Mouse (Mus musculus) midbrain, embryonic 10.5 days (tissue): Measurements from ENCODE around the gene Sorbs2. TPM values are rescaled to one million over a fixed set of nuclear protein-coding genes. Genes with fewer than 3 reads are reported as not detected.

Source experiments
- DNase-seq: peaks from one replicate; pipeline ENCODE4 v3.0.0-alpha.2; 2017; ENCODE audit warnings: low spot score
- H3K27ac ChIP-seq: fragments of 300-500 bp; sonication (generic); replicated peaks from 2 replicates; pipeline ENCODE4 v1.5.1; 2016; ENCODE audit warnings: mild to moderate bottlenecking
- H3K27me3 ChIP-seq: fragments of 300-500 bp; sonication (generic); 2 replicates; pipeline ENCODE4 v1.6.1; 2016; ENCODE audit warnings: low read depth, mild to moderate bottlenecking; ENCODE audit not compliant: poor library complexity, severe bottlenecking
- H3K36me3 ChIP-seq: fragments of 300-500 bp; sonication (generic); 2 replicates; pipeline ENCODE4 v1.6.1; 2016; ENCODE audit warnings: mild to moderate bottlenecking, moderate library complexity
- H3K4me1 ChIP-seq: fragments of 300-500 bp; sonication (generic); 2 replicates; pipeline ENCODE4 v1.6.1; 2016
- H3K4me3 ChIP-seq: fragments of 300-500 bp; sonication (generic); 2 replicates; pipeline ENCODE4 v1.5.1; 2016; ENCODE audit warnings: mild to moderate bottlenecking, moderate library complexity
- H3K9me3 ChIP-seq: fragments of 300-500 bp; sonication (generic); replicated peaks from 2 replicates; pipeline ENCODE4 v1.6.1; 2016; ENCODE audit warnings: mild to moderate bottlenecking
- WGBS: fragments of 180-500 bp; shearing (Covaris S2); methylation state at CpG from one replicate; pipeline ENCODE4 v1.1.7; 2016; 5-methylcytosine and 5-hydroxymethylcytosine counted together
- polyA plus RNA-seq: library from polyadenylated mRNA; unstranded; fragments of >200 nt; fragmentation: Nextera tagmentation; extraction: Ambion mirVana; gene quantifications from 2 replicates; pipeline ENCODE4 v1.2.1, GENCODE M21; 2016

Gene Sorbs2
- polyA plus RNA-seq, 1 experiment from 2014 or later, result 43.8 TPM

GRCm38 (mm10) chr8:45755482-45755881 is 247.9 kb downstream of the Sorbs2 start:
- WGBS, result 93% methylated on average over 9 of the region's 9 CpGs
- Histone ChIP-seq H3K4me3 (no peak overlapping the region), H3K27ac (no peak overlapping the region), H3K9me3 (no peaks in the 10 kb centered on the region), H3K4me1 (peaks cover 4% of the 10 kb centered on the region; the same call in 1 of the 2 replicates), H3K36me3 (peaks cover 36% of the 10 kb centered on the region), H3K27me3 (no peaks in the 10 kb centered on the region)
- DNase-seq, result no peak

- DNase-seq, result no peak
- WGBS, result 94% methylated on average over 7 of the region's 7 CpGs
- Histone ChIP-seq H3K36me3 (peaks cover 38% of the 10 kb centered on the region), H3K4me3 (no peak overlapping the region), H3K4me1 (peaks cover 4% of the 10 kb centered on the region; the same call in 1 of the 2 replicates), H3K9me3 (no peaks in the 10 kb centered on the region), H3K27ac (no peak overlapping the region), H3K27me3 (no peaks in the 10 kb centered on the region)
These were observed 248.4 kb downstream of the Sorbs2 start for GRCm38 (mm10) chr8:45755972-45756371.

- Histone ChIP-seq H3K4me3 (no peak overlapping the region), H3K4me1 (peaks cover 7% of the 10 kb centered on the region), H3K27ac (no peak overlapping the region), H3K9me3 (no peaks in the 10 kb centered on the region), H3K36me3 (peaks cover 35% of the 10 kb centered on the region), H3K27me3 (no peaks in the 10 kb centered on the region)
- no peak for DNase-seq
- 90% methylated on average over 9 of the region's 9 CpGs for WGBS
These were observed 253.0 kb downstream of the Sorbs2 start for GRCm38 (mm10) chr8:45760622-45761021.

GRCm38 (mm10) chr8:45761053-45761452 is 253.5 kb downstream of the Sorbs2 start:
- Histone ChIP-seq H3K4me1 (peaks cover 8% of the 10 kb centered on the region), H3K36me3 (peaks cover 34% of the 10 kb centered on the region), H3K27me3 (no peaks in the 10 kb centered on the region), H3K4me3 (no peak overlapping the region), H3K9me3 (no peaks in the 10 kb centered on the region), H3K27ac (no peak overlapping the region)
- WGBS, result 89% methylated on average over 1 of the region's 1 CpGs
- DNase-seq, result no peak

GRCm38 (mm10) chr8:45762982-45763689 is 255.5 kb downstream of the Sorbs2 start:
- Histone ChIP-seq H3K4me1 (peaks cover 8% of the 10 kb centered on the region), H3K9me3 (no peaks in the 10 kb centered on the region), H3K36me3 (peaks cover 33% of the 10 kb centered on the region), H3K27ac (no peak overlapping the region), H3K4me3 (no peak overlapping the region), H3K27me3 (no peaks in the 10 kb centered on the region)
- no peak for DNase-seq
- 86% methylated on average over 15 of the region's 15 CpGs for WGBS

- H3K36me3 ChIP-seq, result peaks cover 33% of the 10 kb centered on the region
- DNase-seq, result no peak
- no peaks in the 10 kb centered on the region for H3K27me3 ChIP-seq
- 71% methylated on average over 11 of the region's 11 CpGs for WGBS
- peaks cover 8% of the 10 kb centered on the region for H3K4me1 ChIP-seq
- H3K9me3 ChIP-seq, result no peaks in the 10 kb centered on the region
- H3K27ac ChIP-seq, result no peak overlapping the region
- no peak overlapping the region for H3K4me3 ChIP-seq
These were observed 256.2 kb downstream of the Sorbs2 start for GRCm38 (mm10) chr8:45763690-45764342.

- 88% methylated on average over 11 of the region's 11 CpGs for WGBS
- no peak overlapping the region for H3K4me3 ChIP-seq
- no peaks in the 10 kb centered on the region for H3K27me3 ChIP-seq
- H3K4me1 ChIP-seq, result peaks cover 8% of the 10 kb centered on the region
- H3K27ac ChIP-seq, result no peak overlapping the region
- peaks cover 33% of the 10 kb centered on the region for H3K36me3 ChIP-seq
- no peaks in the 10 kb centered on the region for H3K9me3 ChIP-seq
- DNase-seq, result no peak
These were observed 258.6 kb downstream of the Sorbs2 start for GRCm38 (mm10) chr8:45766138-45766537.

- Histone ChIP-seq H3K4me3 (no peak overlapping the region), H3K36me3 (peaks cover 80% of the 10 kb centered on the region), H3K27ac (no peak overlapping the region), H3K9me3 (no peaks in the 10 kb centered on the region; the same call in 1 of the 2 replicates), H3K4me1 (no peaks in the 10 kb centered on the region), H3K27me3 (no peaks in the 10 kb centered on the region)
- no peak for DNase-seq
- WGBS, result 89% methylated on average over 5 of the region's 5 CpGs
These were observed 267.3 kb downstream of the Sorbs2 start for GRCm38 (mm10) chr8:45774841-45775240.

- Histone ChIP-seq H3K27me3 (no peaks in the 10 kb centered on the region), H3K4me1 (no peaks in the 10 kb centered on the region), H3K4me3 (no peak overlapping the region), H3K27ac (no peak overlapping the region), H3K36me3 (peaks cover 73% of the 10 kb centered on the region), H3K9me3 (no peaks in the 10 kb centered on the region; the same call in 1 of the 2 replicates)
- WGBS, result 96% methylated on average over 7 of the region's 7 CpGs
- DNase-seq, result no peak
These were observed 267.9 kb downstream of the Sorbs2 start for GRCm38 (mm10) chr8:45775481-45775880.

GRCm38 (mm10) chr8:45776366-45776765 is 268.8 kb downstream of the Sorbs2 start:
- peaks cover 66% of the 10 kb centered on the region for H3K36me3 ChIP-seq
- H3K4me1 ChIP-seq, result no peaks in the 10 kb centered on the region
- WGBS, result 92% methylated on average over 9 of the region's 9 CpGs
- H3K9me3 ChIP-seq, result no peaks in the 10 kb centered on the region; the same call in 1 of the 2 replicates
- DNase-seq, result no peak
- H3K27ac ChIP-seq, result no peak overlapping the region
- H3K27me3 ChIP-seq, result no peaks in the 10 kb centered on the region
- H3K4me3 ChIP-seq, result no peak overlapping the region

GRCm38 (mm10) chr8:45776977-45777376 is 269.4 kb downstream of the Sorbs2 start:
- no peak overlapping the region for H3K27ac ChIP-seq
- WGBS, result 95% methylated on average over 7 of the region's 7 CpGs
- peaks cover 60% of the 10 kb centered on the region for H3K36me3 ChIP-seq
- no peak for DNase-seq
- H3K4me1 ChIP-seq, result no peaks in the 10 kb centered on the region
- H3K27me3 ChIP-seq, result no peaks in the 10 kb centered on the region
- no peak overlapping the region for H3K4me3 ChIP-seq
- no peaks in the 10 kb centered on the region; the same call in 1 of the 2 replicates for H3K9me3 ChIP-seq

- WGBS, result 68% methylated on average over 4 of the region's 4 CpGs
- no peak overlapping the region for H3K27ac ChIP-seq
- H3K4me3 ChIP-seq, result no peak overlapping the region
- H3K27me3 ChIP-seq, result no peaks in the 10 kb centered on the region
- no peaks in the 10 kb centered on the region for H3K9me3 ChIP-seq
- H3K36me3 ChIP-seq, result peaks cover 37% of the 10 kb centered on the region
- H3K4me1 ChIP-seq, result 0 out of 2 replicates have a peak, but pooled peaks cover 5% of the 10 kb centered on the region
- DNase-seq, result no peak
These were observed 273.0 kb downstream of the Sorbs2 start for GRCm38 (mm10) chr8:45780585-45780984.

- Histone ChIP-seq H3K4me3 (no peak overlapping the region), H3K4me1 (no peaks in the 10 kb centered on the region), H3K9me3 (no peaks in the 10 kb centered on the region), H3K36me3 (peaks cover 26% of the 10 kb centered on the region), H3K27ac (no peak overlapping the region), H3K27me3 (no peaks in the 10 kb centered on the region)
- 86% methylated on average over 3 of the region's 3 CpGs for WGBS
- no peak for DNase-seq
These were observed 281.0 kb downstream of the Sorbs2 start for GRCm38 (mm10) chr8:45788610-45789009.
